Mouse (Mus musculus) forebrain, embryonic 13.5 days (tissue): ENCODE data around the gene Lgr4. TPM values are rescaled to one million over a fixed set of nuclear protein-coding genes. Genes with fewer than 3 reads are reported as not detected.

Experiments used
- ATAC-seq: fragments of 200-750 bp; cut with Nextera tagmentation; 2 replicates; pipeline ENCODE4 v1.8.0; 2017
- H3K27ac ChIP-seq: fragments of 300-500 bp; sonication (generic); 2 replicates; pipeline ENCODE4 v1.5.1; 2015; ENCODE audit warnings: inconsistent platforms, mild to moderate bottlenecking, moderate library complexity
- H3K27me3 ChIP-seq: fragments of 300-500 bp; sonication (generic); 2 replicates; pipeline ENCODE4 v1.6.1; 2015; ENCODE audit warnings: mild to moderate bottlenecking, inconsistent platforms
- H3K36me3 ChIP-seq: fragments of 300-500 bp; sonication (generic); 2 replicates; pipeline ENCODE4 v1.6.1; 2015; ENCODE audit warnings: mild to moderate bottlenecking, inconsistent platforms; ENCODE audit not compliant: poor library complexity, severe bottlenecking
- H3K4me1 ChIP-seq: fragments of 300-500 bp; sonication (generic); 2 replicates; pipeline ENCODE4 v1.6.1; 2015; ENCODE audit warnings: inconsistent platforms
- H3K4me2 ChIP-seq: fragments of 300-500 bp; sonication (generic); 2 replicates; pipeline ENCODE4 v1.6.1; 2015; ENCODE audit warnings: inconsistent platforms, mild to moderate bottlenecking, moderate library complexity
- H3K4me3 ChIP-seq: fragments of 300-500 bp; sonication (generic); 2 replicates; pipeline ENCODE4 v1.5.1; 2015; ENCODE audit warnings: mild to moderate bottlenecking, inconsistent platforms
- H3K9ac ChIP-seq: fragments of 300-500 bp; sonication (generic); 2 replicates; pipeline ENCODE4 v1.6.1; 2015; ENCODE audit warnings: mild to moderate bottlenecking, inconsistent platforms
- H3K9me3 ChIP-seq: fragments of 300-500 bp; sonication (generic); replicated peaks from 2 replicates; pipeline ENCODE4 v1.6.1; 2016; ENCODE audit warnings: inconsistent platforms
- WGBS: fragments of 180-500 bp; shearing (Covaris S2); methylation state at CpG from one replicate; pipeline ENCODE4 v1.1.7; 2015; 5-methylcytosine and 5-hydroxymethylcytosine counted together
- polyA plus RNA-seq: library from polyadenylated mRNA; unstranded; fragments of >200 nt; fragmentation: Nextera tagmentation; extraction: Ambion mirVana; gene quantifications from 2 replicates; pipeline ENCODE4 v1.2.1, GENCODE M21; 2015

Gene Lgr4
- polyA plus RNA-seq, 1 experiment from 2014 or later, result 2.7 TPM

DNA sequence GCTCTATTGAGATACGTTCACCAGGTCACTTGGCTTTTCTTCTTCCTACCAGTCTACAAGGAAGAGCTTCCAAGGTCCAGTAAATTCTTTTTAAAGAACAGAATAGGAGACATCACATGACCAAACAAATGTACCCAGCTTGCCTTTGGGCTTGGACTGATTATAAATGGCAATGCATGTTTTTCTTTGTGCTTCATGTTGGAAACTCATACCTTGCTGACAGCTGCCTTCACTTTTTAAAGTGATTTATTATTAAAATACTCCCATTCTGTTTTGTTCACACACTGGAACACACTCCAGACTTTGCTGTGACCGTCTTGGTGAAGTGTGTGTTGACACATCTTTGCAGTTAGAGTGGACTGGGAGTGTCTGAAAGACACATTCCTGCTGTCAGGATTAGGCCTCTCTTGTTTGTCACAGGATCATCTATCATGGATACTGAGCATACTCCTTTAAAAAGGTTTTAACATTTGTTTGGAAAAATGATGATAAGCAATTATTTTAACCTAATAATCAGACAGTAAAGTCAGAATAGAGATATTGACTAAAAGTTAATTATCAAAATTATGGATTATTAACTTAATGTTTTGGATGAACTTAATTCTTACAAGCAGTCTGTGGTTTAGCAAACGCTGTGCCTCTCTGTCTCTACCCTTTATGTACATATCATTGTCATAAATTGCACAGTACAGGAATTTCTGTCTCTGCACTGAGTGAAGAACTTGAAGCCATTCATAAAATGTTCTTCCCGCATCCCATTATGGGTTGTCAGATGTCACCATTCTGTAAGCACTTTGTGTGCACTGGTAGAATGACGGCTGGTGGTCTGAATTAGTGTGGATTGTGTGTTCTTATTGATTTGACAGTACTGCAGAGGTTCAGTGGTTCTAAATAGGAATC, 125.7 kb downstream of the Lgr4 start:
- H3K9ac ChIP-seq, result no peak overlapping the region
- 63% methylated on average over 5 of the region's 5 CpGs for WGBS
- no peak overlapping the region for H3K27ac ChIP-seq
- H3K9me3 ChIP-seq, result no peaks in the 10 kb centered on the region
- H3K36me3 ChIP-seq, result peaks cover 9% of the 10 kb centered on the region; the same call in 1 of the 2 replicates
- ATAC-seq, result no peak; the same call in 1 of the 2 replicates
- no peaks in the 10 kb centered on the region for H3K27me3 ChIP-seq
- no peak overlapping the region for H3K4me3 ChIP-seq
- no peaks in the 10 kb centered on the region for H3K4me1 ChIP-seq
- no peak overlapping the region for H3K4me2 ChIP-seq

DNA sequence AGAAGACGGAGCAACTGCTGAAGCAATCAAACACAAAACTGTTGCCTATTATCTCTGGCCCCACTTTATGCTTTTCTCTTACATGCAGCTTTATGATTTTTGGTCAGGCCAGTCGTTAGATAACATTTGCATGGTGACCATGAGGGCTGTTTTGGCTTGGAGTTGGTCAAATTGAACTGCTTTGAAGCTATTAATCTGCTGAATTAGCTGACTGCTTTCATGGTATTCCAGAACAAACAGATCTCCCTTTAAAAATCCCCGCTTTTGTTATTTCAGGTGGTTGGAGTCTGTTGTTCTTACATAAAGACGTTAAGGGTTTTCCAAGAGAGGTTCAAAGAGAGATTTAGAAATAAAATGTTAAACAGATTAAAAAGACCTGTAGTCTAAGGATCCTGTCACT, 141.0 kb downstream of the Lgr4 start:
- 44% methylated on average over 4 of the region's 4 CpGs for WGBS
- Histone ChIP-seq H3K4me2 (no peak overlapping the region), H3K4me3 (no peak overlapping the region), H3K9me3 (no peaks in the 10 kb centered on the region), H3K27me3 (no peaks in the 10 kb centered on the region), H3K9ac (no peak overlapping the region), H3K36me3 (no peaks in the 10 kb centered on the region), H3K4me1 (no peaks in the 10 kb centered on the region), H3K27ac (no peak overlapping the region)
- ATAC-seq, result no peak

DNA sequence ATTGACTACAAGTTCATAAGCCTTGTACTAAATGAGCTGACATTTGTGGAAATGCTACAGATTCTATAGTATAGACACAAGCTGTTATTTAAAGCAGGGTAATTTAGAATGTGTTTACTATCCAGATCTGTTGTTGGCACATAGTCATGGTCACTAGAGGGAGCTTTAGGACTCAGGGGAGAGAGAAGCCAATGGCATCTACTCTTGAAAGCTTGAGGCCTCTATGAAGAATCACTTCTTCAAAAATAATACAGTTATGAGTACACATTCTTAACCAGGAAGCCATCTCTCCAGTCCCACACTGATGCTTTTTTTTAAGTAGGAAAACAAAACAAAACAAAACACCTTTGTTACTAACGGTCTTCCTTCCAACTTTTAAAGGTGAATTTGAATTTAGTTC, 145.7 kb downstream of the Lgr4 start:
- Histone ChIP-seq H3K4me3 (no peak overlapping the region), H3K4me2 (no peak overlapping the region), H3K27ac (no peak overlapping the region), H3K27me3 (no peaks in the 10 kb centered on the region), H3K4me1 (no peaks in the 10 kb centered on the region), H3K36me3 (no peaks in the 10 kb centered on the region), H3K9me3 (no peaks in the 10 kb centered on the region), H3K9ac (no peak overlapping the region)
- WGBS, result 89% methylated on average over 1 of the region's 1 CpGs
- no peak for ATAC-seq

Other genes with a start within 250 kb of the Lgr4 start
- 0.74 and 1.2 TPM in 2 replicates for gene Bdnf, start 242.9 kb upstream of the Lgr4 start, polyA plus RNA-seq
- 139 and 151 TPM in 2 replicates for gene Lin7c, start 26.8 kb upstream of the Lgr4 start, polyA plus RNA-seq
- 52.7 and 57.9 TPM in 2 replicates for gene Ccdc34, start 100.2 kb downstream of the Lgr4 start, polyA plus RNA-seq